Mouse (Mus musculus) heart, embryonic 11.5 days (tissue): Measurements from ENCODE around the gene Ttc13. TPM values are rescaled to one million over a fixed set of nuclear protein-coding genes. Genes with fewer than 3 reads are reported as not detected.
A peak's percentile ranks its signal among the peaks of the same experiment; 100 is the strongest.

ENCODE experiments used
- ATAC-seq: fragments of 200-750 bp; cut with Nextera tagmentation; replicated peaks from 2 replicates; pipeline ENCODE4 v1.8.0; 2017; ENCODE audit warnings: moderate library complexity; ENCODE audit not compliant: insufficient number of reproducible peaks, low FRiP score, low TSS enrichment
- H3K27ac ChIP-seq: fragments of 300-500 bp; sonication (generic); 2 replicates; pipeline ENCODE4 v1.5.1; 2014; ENCODE audit warnings: mild to moderate bottlenecking, low read depth, low read length
- H3K27me3 ChIP-seq: fragments of 300-500 bp; sonication (generic); 2 replicates; pipeline ENCODE4 v1.6.1; 2014; ENCODE audit warnings: mild to moderate bottlenecking, low read length, mixed read lengths; ENCODE audit not compliant: control insufficient read depth, insufficient read depth
- H3K36me3 ChIP-seq: fragments of 300-500 bp; sonication (generic); 2 replicates; pipeline ENCODE4 v1.6.1; 2014; ENCODE audit warnings: mild to moderate bottlenecking, low read length, moderate library complexity, mixed read lengths; ENCODE audit not compliant: control insufficient read depth, insufficient read depth
- H3K4me1 ChIP-seq: fragments of 300-500 bp; sonication (generic); 2 replicates; pipeline ENCODE4 v1.6.1; 2014; ENCODE audit warnings: low read length; ENCODE audit not compliant: control insufficient read depth, insufficient read depth
- H3K4me2 ChIP-seq: fragments of 300-500 bp; sonication (generic); 2 replicates; pipeline ENCODE4 v1.6.1; 2014; ENCODE audit warnings: mild to moderate bottlenecking, moderate library complexity
- H3K4me3 ChIP-seq: fragments of 300-500 bp; sonication (generic); 2 replicates; pipeline ENCODE4 v1.5.1; 2014; ENCODE audit warnings: low read depth, low read length
- H3K9ac ChIP-seq: fragments of 300-500 bp; sonication (generic); 2 replicates; pipeline ENCODE4 v1.6.1; 2014; ENCODE audit warnings: mild to moderate bottlenecking, low read depth, low read length, moderate library complexity
- H3K9me3 ChIP-seq: fragments of 300-500 bp; sonication (generic); replicated peaks from 2 replicates; pipeline ENCODE4 v1.6.1; 2016; ENCODE audit warnings: low read length; ENCODE audit not compliant: control insufficient read depth
- WGBS: fragments of 180-500 bp; shearing (Covaris S2); extraction: QIAGEN DNeasy Blood & Tissue Kit; methylation state at CpG from one replicate; pipeline ENCODE4 v1.1.7; 2014; ENCODE audit not compliant: insufficient replicate concordance; 5-methylcytosine and 5-hydroxymethylcytosine counted together
- polyA plus RNA-seq: library from polyadenylated mRNA; unstranded; fragments of >200 nt; fragmentation: Nextera tagmentation; extraction: Ambion mirVana; gene quantifications from 2 replicates; pipeline ENCODE4 v1.2.1, GENCODE M21; 2014

The Ttc13 gene
- polyA plus RNA-seq, 1 experiment from 2014 or later: 39.1 TPM

DNA sequence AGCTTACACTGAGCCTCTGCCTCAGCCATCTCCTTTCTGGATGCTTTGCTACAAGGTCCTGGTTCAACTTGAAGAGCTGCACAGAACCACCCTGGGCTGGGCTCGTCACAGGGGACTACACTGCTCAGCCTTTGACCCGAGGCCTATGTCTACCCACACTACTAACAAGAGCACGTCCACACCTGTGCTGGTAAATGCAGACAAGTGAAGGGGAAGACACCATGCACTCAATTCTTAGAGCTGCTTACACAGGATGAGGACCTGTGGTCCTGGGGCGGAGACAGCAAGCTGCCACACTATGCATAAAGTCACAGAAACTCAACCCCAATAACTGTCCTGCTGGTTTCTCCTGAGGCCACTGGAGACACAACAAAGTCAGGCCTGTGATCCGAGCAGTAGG lies 21.5 kb downstream of the Ttc13 start:
- Histone ChIP-seq H3K27me3 (no peaks in the 10 kb centered on the region), H3K4me1 (no peaks in the 10 kb centered on the region), H3K4me2 (no peak overlapping the region), H3K27ac (no peak overlapping the region), H3K4me3 (no peak overlapping the region), H3K36me3 (0 out of 2 replicates have a peak, but pooled peaks cover 7% of the 10 kb centered on the region), H3K9ac (no peak overlapping the region), H3K9me3 (no peaks in the 10 kb centered on the region)
- 85% methylated on average over 5 of the region's 5 CpGs for WGBS
- no peak for ATAC-seq

DNA sequence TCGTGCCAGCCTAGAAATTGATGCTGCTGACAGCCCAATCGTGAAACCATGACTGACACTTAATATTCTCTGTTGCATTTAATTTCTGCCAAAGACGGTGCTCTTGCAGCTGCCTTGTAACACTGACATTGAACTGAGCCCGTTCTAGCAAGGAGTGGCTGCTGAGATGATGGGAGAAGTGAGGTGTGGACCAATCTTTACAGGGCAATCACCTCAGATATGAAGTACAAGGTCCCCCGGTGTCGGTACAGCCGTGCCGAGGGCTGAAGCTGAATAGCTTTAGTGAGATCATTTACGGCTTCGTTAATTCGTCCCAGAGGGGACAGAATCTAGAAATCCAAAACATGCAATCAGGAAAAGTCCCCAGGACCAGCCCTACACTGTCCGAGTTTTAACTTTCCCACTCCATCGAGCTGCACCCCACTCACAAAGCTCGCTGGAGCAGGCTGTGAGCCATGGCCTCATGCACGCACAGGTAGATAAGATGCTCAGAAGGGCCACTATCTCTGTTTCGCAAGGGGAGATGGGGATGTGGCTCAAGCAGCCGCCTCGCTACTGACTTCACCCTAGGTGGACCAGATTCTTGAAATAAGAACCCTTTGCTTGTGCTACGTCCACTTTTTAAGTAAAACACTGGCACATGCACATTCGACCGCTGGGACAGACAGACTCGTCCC lies 26.2 kb downstream of the Ttc13 start:
- WGBS: 91% methylated on average over 22 of the region's 22 CpGs
- Histone ChIP-seq H3K4me2 (no peak overlapping the region), H3K9me3 (no peaks in the 10 kb centered on the region), H3K27me3 (no peaks in the 10 kb centered on the region), H3K9ac (no peak overlapping the region), H3K4me1 (no peaks in the 10 kb centered on the region), H3K27ac (no peak overlapping the region), H3K4me3 (no peak overlapping the region), H3K36me3 (peaks cover 5% of the 10 kb centered on the region; the same call in 1 of the 2 replicates)
- no peak for ATAC-seq

DNA sequence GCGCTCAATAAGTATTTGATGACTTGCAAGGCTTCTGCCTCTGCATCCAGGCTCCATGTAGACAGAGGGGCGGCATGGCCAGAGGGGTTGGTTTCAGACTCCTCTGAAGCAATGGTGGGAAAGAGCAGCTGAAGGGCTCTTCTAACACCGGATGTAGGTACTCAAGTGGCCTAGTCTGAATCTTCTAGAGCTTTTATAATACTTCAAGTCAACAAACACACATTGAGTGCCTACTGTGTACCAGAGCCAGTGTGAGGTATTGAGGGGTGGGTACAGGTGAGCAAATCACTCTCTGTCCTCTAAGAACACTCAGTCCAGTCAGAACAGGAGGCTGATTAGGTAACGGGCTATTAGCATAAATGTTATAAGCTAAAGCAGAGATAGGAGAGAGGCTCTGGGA lies 30.1 kb downstream of the Ttc13 start:
- Histone ChIP-seq H3K4me3 (no peak overlapping the region), H3K4me2 (no peak overlapping the region), H3K27ac (no peak overlapping the region), H3K9ac (no peak overlapping the region), H3K9me3 (no peaks in the 10 kb centered on the region), H3K4me1 (no peaks in the 10 kb centered on the region), H3K36me3 (peaks cover 9% of the 10 kb centered on the region; the same call in 1 of the 2 replicates), H3K27me3 (no peaks in the 10 kb centered on the region)
- 91% methylated on average over 4 of the region's 4 CpGs for WGBS
- no peak for ATAC-seq

DNA sequence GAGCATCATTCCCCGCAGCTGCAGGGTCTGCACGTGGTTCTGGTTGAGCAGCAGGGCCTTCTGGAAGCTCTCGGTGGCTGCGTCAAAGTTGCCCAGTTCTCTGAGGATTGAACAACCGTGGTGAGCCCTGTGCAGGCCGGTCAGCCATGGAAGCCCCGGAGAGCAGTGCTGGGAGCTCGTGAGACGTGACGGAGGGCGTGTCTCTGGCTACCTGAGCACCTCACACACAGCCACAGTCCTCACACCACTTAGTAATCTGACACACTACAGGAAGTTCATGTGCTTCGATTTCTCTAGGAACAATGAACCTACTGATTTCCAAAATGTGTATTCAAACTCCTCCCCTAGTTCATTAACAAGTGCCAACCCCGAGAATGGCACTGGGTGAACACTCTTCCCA lies 32.9 kb downstream of the Ttc13 start:
- H3K36me3 ChIP-seq: peaks cover 6% of the 10 kb centered on the region
- ATAC-seq: no peak
- H3K9ac ChIP-seq: no peak overlapping the region
- H3K27ac ChIP-seq: no peak overlapping the region
- 89% methylated on average over 13 of the region's 13 CpGs for WGBS
- no peaks in the 10 kb centered on the region for H3K9me3 ChIP-seq
- no peaks in the 10 kb centered on the region for H3K27me3 ChIP-seq
- H3K4me2 ChIP-seq: no peak overlapping the region
- H3K4me3 ChIP-seq: no peak overlapping the region
- H3K4me1 ChIP-seq: no peaks in the 10 kb centered on the region

DNA sequence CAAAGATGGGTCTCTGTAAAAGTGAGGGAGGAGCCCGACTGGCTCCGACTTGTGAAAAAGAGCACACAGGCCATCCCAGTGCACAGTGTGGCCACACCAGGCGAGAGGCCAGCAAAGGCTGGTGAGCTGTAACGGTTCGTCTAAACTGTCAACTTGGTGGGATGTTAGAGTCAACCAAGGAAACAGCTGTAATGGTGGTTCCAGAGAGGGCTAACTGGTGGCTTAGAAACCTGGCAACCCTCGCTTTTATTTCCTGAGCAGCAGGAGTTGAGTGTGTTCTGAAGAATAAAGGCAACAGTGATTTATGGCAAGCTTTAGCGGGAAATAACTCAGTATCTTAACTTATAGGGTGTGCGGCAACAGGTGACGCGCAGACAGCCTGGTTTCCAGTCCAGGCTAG lies 39.6 kb downstream of the Ttc13 start:
- Histone ChIP-seq H3K4me3 (no peak overlapping the region), H3K27ac (no peak overlapping the region), H3K4me1 (no peaks in the 10 kb centered on the region), H3K9me3 (no peaks in the 10 kb centered on the region), H3K36me3 (peaks cover 17% of the 10 kb centered on the region), H3K9ac (no peak overlapping the region), H3K27me3 (no peaks in the 10 kb centered on the region), H3K4me2 (no peak overlapping the region)
- WGBS: 92% methylated on average over 10 of the region's 10 CpGs
- no peak for ATAC-seq

DNA sequence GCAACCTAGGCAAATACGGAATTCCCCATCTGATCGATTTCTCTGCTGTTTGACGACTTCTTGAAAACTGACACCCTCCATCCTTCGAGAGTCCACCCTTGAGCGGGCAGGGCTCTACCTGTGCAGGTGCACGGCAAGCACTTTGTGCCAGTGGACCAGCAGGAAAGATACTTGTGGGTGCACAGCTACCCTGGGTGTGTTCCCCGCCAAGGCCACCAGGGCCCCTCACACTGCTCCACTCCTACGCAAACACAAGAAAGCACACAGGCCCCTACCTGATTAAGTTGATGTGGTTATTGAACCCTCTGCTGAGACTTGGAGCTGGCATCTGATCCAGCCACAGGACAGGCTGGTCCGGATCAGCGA lies 40.0 kb downstream of the Ttc13 start:
- no peak for ATAC-seq
- Histone ChIP-seq H3K27ac (no peak overlapping the region), H3K27me3 (no peaks in the 10 kb centered on the region), H3K4me2 (no peak overlapping the region), H3K4me3 (no peak overlapping the region), H3K36me3 (peaks cover 17% of the 10 kb centered on the region), H3K9ac (no peak overlapping the region), H3K9me3 (no peaks in the 10 kb centered on the region), H3K4me1 (no peaks in the 10 kb centered on the region)
- WGBS: 80% methylated on average over 10 of the region's 10 CpGs

DNA sequence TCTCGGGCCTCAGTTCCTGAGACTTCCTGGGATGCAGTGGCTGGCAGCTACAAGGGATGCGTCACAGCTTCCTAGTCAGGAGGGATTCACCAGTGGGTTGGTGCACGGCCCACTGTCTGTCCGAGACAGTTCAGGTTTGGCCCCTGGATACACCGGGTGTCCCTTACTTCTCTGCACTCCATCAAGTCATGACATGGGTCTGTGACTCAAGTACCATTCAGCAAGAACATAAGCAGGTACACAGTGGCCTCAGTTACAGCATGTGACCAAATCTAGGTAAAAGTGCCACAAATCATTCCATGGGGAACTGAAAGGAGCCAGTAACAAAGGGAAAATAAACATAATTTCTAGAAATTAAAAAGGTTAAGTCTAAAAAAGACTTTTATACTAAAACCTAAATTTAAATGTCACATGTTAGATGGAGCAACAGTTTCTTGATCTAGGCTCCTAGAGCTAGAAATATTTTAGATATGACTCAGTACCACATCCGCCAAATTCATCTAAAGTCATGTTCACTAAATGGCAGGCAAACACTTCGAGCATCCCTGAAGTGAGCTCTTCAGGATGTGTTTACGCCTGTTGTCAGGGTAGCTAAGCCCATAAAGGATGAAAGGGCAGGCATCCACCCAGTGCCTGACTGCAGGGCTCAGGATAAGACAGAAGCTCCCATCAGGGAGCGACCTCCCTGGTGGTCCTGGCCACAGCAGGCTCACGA lies 40.5 kb downstream of the Ttc13 start:
- Histone ChIP-seq H3K9ac (no peak overlapping the region), H3K36me3 (peaks cover 17% of the 10 kb centered on the region), H3K9me3 (no peaks in the 10 kb centered on the region)

DNA sequence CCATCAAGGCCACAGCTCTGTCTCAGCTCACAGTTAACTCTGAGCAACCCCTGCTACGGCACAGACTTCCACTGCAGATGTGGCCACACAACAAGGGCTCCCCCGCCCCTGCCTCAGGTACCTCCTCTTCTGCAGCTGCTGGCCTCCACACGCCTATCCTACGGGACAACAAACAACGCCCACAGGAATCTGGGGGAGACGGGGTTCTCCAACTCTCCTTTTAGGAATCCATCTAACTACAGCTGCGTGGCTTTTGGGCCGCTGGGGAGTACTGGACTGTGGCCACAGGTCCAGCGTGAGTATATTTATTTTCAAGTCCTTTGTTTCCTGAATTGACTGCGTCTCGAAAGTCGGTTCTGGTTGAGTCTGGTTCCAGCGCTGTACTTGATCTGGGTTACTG lies 43.5 kb downstream of the Ttc13 start:
- Histone ChIP-seq H3K27me3 (no peaks in the 10 kb centered on the region), H3K36me3 (peaks cover 15% of the 10 kb centered on the region), H3K4me3 (no peak overlapping the region), H3K4me2 (no peak overlapping the region), H3K9me3 (no peaks in the 10 kb centered on the region), H3K27ac (no peak overlapping the region), H3K4me1 (no peaks in the 10 kb centered on the region), H3K9ac (no peak overlapping the region)
- 91% methylated on average over 13 of the region's 13 CpGs for WGBS
- ATAC-seq: no peak

More for the DNA sequence above, 40.5 kb downstream of the Ttc13 start:
- H3K4me2 ChIP-seq: no peak overlapping the region
- H3K27me3 ChIP-seq: no peaks in the 10 kb centered on the region
- no peak for ATAC-seq
- no peak overlapping the region for H3K4me3 ChIP-seq
- 76% methylated on average over 10 of the region's 10 CpGs for WGBS
- H3K27ac ChIP-seq: no peak overlapping the region
- H3K4me1 ChIP-seq: no peaks in the 10 kb centered on the region

DNA sequence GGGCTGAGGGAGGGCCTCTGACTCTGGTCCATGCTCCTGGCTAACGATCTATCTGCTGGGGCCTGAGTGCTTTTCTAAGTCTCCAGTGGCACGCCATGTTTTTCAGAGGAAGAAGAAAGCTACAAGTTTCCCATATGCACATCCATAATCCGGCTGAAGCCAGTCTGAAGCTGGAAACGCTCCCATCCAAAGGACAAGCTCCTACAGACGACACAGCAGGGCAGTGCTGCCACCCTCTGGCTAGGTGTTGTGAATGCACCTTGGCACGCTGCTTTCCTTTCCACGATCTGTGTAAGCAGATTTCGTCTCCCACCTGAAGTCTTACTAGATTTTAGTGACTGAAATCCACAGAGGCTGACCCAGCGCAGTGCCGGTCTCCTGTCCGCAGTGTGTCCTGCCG lies 44.3 kb downstream of the Ttc13 start:
- ATAC-seq: no peak
- Histone ChIP-seq H3K4me3 (no peak overlapping the region), H3K36me3 (peaks cover 12% of the 10 kb centered on the region), H3K4me1 (no peaks in the 10 kb centered on the region), H3K9me3 (no peaks in the 10 kb centered on the region), H3K27me3 (no peaks in the 10 kb centered on the region), H3K27ac (no peak overlapping the region), H3K9ac (peak overlapping the region; percentile 43; the same call in 1 of the 2 replicates), H3K4me2 (no peak overlapping the region; the same call in 1 of the 2 replicates)
- 52% methylated on average over 12 of the region's 12 CpGs for WGBS
